Mouse (Mus musculus) olfactory bulb, adult 2 months (tissue): Measurements from ENCODE around the gene Dpep1. TPM values are rescaled to one million over a fixed set of nuclear protein-coding genes. Genes with fewer than 3 reads are reported as not detected.
A peak's percentile ranks its signal among the peaks of the same experiment; 100 is the strongest.

Source experiments
- H3K27ac ChIP-seq: fragments of 200-500 bp; 2 replicates; pipeline ENCODE4 v1.5.1; 2012; ENCODE audit warnings: low read depth, low read length; ENCODE audit not compliant: insufficient read depth
- H3K4me1 ChIP-seq: fragments of 200-500 bp; 2 replicates; pipeline ENCODE4 v1.6.1; 2012; ENCODE audit warnings: low read length; ENCODE audit not compliant: control insufficient read depth, insufficient read depth
- H3K4me3 ChIP-seq: fragments of 200-500 bp; 2 replicates; pipeline ENCODE4 v1.5.1; 2012; ENCODE audit warnings: mild to moderate bottlenecking, low read depth, low read length, moderate library complexity; ENCODE audit not compliant: insufficient read depth
- CTCF ChIP-seq: fragments of 200-500 bp; IDR thresholded peaks from 2 replicates; pipeline ENCODE4 v1.5.1; 2012; ENCODE audit warnings: low read depth, mild to moderate bottlenecking, low read length, moderate library complexity; ENCODE audit not compliant: insufficient read depth
- POLR2A ChIP-seq: fragments of 200-500 bp; IDR thresholded peaks from 2 replicates; pipeline ENCODE4 v1.6.1; 2012; ENCODE audit warnings: mild to moderate bottlenecking, low read depth, low read length, moderate library complexity; ENCODE audit not compliant: insufficient read depth
- WGBS: fragments of 180-500 bp; shearing (Covaris S2); methylation state at CpG from one replicate; pipeline ENCODE4 v1.1.7; 2018; 5-methylcytosine and 5-hydroxymethylcytosine counted together
- polyA plus RNA-seq: library from polyadenylated mRNA; stranded (reverse); fragments of >200 nt; gene quantifications from 2 replicates; pipeline ENCODE4 v1.2.4, GENCODE M21; 2012; ENCODE audit warnings: low replicate concordance; ENCODE audit not compliant: missing spikeins, insufficient read depth, insufficient read length

Gene Dpep1
- polyA plus RNA-seq, 1 experiment, result not detected

DNA sequence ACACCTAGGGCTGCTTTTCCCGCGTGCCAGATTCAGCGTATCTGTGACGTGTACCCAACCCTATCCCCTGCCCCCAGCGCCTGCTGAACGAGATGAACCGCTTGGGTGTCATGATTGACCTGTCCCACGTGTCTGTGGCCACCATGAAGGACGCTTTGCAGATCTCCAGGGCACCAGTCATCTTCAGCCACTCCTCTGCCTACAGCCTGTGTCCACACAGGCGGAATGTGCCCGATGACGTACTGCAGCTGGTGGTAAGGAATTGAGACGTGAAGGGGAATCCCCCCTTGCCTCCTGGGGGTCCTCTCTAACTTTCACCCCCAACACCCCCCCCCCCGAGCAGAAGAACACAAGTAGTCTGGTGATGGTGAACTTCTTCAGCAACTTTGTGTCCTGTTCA is 13.8 kb downstream of the Dpep1 start:
- no peak for TF ChIP-seq POLR2A
- Histone ChIP-seq H3K4me1 (no peaks in the 10 kb centered on the region), H3K27ac (no peak overlapping the region), H3K4me3 (no peak overlapping the region)
- WGBS, result 74% methylated on average over 14 of the region's 14 CpGs

DNA sequence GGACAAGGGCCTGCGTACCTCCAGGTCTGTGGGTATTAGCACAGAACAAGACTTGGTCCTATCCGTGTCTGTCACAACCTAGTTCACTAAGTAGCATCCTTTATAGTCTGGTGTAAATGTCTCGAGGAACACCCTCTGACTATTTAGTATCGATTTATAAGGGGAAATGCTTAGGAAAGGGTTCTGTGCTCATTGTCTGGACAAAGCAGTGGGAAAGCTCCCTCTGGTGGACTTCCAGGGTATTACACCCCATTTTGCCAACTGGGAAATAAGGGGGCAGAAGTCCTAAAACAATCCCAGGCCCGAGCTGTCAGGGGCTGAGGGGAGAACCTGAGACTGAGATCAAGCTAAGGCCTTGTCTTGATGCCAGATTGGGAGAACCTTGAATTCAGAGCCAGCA is 16.2 kb downstream of the Dpep1 start:
- 20% methylated on average over 5 of the region's 5 CpGs for WGBS
- Histone ChIP-seq H3K4me3 (no peak overlapping the region), H3K27ac (no peak overlapping the region), H3K4me1 (no peaks in the 10 kb centered on the region)
- TF ChIP-seq POLR2A (no peak), CTCF (no peak)

DNA sequence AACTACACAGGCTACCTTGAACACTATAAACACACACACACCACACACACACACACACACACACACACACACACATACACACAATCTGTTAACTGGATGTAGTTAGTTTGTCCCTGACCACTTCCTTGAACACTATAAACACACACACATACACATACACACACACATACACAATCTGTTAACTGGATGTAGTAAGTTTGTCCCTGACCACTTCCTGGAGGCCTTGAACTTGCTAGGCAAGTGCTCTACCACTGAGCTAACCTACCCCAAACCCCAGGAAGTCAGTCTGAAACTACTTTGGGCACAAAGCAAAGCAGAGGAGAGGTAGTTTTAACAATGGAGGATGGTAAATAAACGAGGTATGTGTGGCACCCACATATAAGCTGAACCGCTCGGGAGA is 17.5 kb downstream of the Dpep1 start:
- Histone ChIP-seq H3K27ac (no peak overlapping the region), H3K4me3 (no peak overlapping the region), H3K4me1 (no peaks in the 10 kb centered on the region)
- WGBS, result 71% methylated on average over 3 of the region's 3 CpGs
- TF ChIP-seq CTCF (no peak), POLR2A (no peak)

DNA sequence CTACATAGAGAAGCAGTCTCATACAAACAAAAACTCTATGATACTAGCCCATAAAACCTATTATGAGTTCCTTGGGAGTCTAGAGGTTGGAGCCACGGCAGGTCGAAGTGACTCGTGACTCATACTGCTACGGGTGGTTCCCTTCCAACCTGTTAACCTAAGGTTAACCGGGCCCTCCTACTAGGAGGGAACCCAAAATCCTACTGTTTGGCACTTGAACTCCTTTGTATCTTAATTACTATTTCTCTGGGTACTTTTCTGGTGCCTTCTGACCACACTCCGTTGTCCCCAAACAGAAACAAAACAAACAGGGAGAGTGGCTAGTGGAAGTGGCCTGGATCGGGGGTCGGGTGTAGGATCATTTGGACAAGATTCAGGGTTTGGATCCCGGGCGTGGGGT is 25.8 kb downstream of the Dpep1 start:
- H3K4me1 ChIP-seq, result peaks cover 11% of the 10 kb centered on the region
- no peak overlapping the region for H3K27ac ChIP-seq
- WGBS, result 33% methylated on average over 10 of the region's 10 CpGs
- H3K4me3 ChIP-seq, result peak overlapping the region; percentile 71
- TF ChIP-seq POLR2A (no peak), CTCF (no peak)

DNA sequence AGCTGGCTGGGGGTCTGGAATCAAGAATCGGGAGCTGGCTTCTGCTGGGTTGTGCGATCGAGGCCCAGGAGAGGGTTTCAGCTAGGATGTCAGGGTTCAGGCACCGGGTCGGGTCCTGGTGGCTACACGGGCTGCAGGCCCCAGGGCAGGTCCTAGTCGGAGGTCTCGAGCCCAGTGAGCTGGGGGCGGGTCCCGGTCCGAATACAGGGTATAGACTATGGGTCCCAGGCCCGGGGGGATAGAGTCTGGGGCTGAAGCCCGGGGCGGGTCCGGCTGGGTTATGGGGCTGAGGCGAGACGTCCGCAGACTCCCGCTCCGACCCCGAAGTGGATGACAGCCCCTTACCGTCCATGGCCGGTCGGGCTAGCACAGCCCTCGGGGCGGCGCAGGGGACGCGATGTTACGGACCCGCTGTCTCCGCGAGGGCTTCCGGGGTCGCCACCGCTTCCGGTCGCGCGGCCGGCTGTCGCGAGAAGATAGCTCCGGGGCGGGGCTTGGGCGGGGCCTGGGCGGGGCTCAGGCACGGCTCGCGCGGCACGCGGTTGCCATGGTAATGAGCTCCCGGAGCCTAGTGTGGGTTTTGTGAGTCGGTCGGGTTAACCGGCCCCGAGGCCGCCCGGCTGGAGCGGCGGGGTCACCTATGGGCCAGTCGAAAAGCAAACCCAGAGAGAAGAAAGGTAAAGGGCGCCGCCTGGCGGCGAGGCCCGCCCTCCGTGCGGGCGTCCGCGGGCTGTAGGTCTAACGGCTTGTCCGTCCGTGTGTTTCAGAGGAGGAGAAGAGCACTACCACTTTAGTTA is 26.5 kb downstream of the Dpep1 start, which contains the start of the genes Chmp1a and Spata33:
Gene Chmp1a (minus strand): TSS at position 443 of the 797 bp plus-strand sequence.
Gene Spata33 (plus strand): TSS at position 512 of the 797 bp plus-strand sequence.
- under 1% methylated on average over 76 of the region's 76 CpGs for WGBS
- Histone ChIP-seq H3K4me3 (peak within 1 kb of the TSS; percentile 71), H3K27ac (no peak within 1 kb of the TSS; the same call in 1 of the 2 replicates), H3K4me1 (peaks cover 11% of the 10 kb centered on the region)
- peak; percentile 88 for TF ChIP-seq CTCF
- TF ChIP-seq POLR2A, result peak; percentile 90

DNA sequence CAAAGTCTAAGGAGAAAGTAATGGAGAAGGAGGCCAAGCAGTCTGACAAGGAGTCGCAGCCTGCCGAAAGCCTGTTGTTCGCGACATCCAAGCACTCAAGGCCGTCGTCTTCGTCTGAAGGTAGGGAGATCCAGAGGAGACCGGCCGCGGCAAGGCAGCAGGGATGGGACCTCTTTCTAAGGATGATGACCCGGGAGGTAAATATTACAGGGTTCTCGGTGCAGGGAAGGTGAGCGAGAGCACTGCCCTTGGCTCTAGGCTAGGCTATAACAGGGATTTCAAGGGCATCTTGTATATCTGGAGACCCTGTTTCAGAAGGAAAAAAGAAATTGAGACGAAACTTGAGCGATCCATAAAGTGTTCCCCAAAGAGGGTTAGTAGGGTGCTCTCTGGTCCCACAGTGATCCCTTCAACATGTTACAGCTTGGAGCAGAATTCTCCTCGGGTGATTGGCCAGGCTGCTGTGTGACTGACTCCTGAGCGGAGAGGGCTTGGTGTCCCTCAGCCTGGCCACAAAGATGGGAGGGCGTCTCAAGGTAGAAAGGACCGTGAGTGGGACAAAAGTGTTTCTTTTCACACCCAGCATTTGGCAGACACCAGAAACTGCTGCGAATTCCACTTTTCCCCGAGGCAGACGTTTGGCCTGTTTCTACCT is 27.2 kb downstream of the Dpep1 start:
- WGBS, result 10% methylated on average over 22 of the region's 22 CpGs
- H3K4me3 ChIP-seq, result peak overlapping the region; percentile 71
- no peak overlapping the region; the same call in 1 of the 2 replicates for H3K27ac ChIP-seq

DNA sequence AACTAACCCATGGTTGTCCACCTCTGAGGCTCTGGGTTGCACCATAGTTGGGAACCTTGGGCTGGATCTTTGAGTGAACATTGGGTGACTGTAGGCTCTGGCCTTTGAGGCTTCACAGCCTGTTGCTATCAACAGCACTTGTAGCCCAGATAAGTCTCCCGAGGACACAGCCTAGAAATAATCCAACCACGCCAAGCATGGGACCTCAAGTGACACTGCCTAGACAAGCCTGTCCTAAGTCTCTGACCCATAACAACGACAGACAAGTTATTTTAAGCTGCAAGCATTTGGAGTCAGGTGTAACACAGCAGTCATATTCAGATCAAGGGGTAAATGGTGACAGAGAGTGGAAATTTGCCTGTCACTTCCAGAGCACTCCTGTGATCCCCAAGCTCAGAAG is 29.4 kb downstream of the Dpep1 start:
- Histone ChIP-seq H3K4me1 (peaks cover 9% of the 10 kb centered on the region), H3K27ac (no peak overlapping the region), H3K4me3 (no peak overlapping the region)
- 87% methylated on average over 3 of the region's 3 CpGs for WGBS
- no peak for TF ChIP-seq POLR2A

More for the DNA sequence above, 27.2 kb downstream of the Dpep1 start:
- H3K4me1 ChIP-seq, result peaks cover 11% of the 10 kb centered on the region
- TF ChIP-seq POLR2A (no peak), CTCF (no peak; the same call in 1 of the 2 replicates)

DNA sequence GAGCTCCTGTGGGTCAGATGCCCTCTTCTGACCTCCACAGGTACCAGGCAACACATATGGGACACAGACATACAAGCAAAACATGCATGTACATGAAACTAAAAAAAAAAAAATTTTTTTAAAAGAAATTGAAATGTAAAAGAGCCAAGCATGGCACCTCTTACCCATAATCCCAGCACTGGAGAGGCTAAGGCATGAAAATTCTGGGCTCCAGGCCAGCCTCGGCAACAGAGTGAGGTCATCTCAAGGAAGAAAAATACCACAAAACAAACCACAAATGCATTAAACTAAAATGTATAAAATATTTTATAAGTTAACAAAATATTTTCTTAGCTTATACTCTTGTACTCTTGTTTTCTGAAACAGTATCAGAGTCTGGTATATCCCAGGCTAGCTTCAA is 34.9 kb downstream of the Dpep1 start:
- H3K4me1 ChIP-seq, result peaks cover 3% of the 10 kb centered on the region; the same call in 1 of the 2 replicates
- WGBS, result 33% methylated on average over 1 of the region's 1 CpGs
- no peak for TF ChIP-seq POLR2A
- TF ChIP-seq CTCF, result no peak
- no peak overlapping the region for H3K27ac ChIP-seq
- no peak overlapping the region for H3K4me3 ChIP-seq

DNA sequence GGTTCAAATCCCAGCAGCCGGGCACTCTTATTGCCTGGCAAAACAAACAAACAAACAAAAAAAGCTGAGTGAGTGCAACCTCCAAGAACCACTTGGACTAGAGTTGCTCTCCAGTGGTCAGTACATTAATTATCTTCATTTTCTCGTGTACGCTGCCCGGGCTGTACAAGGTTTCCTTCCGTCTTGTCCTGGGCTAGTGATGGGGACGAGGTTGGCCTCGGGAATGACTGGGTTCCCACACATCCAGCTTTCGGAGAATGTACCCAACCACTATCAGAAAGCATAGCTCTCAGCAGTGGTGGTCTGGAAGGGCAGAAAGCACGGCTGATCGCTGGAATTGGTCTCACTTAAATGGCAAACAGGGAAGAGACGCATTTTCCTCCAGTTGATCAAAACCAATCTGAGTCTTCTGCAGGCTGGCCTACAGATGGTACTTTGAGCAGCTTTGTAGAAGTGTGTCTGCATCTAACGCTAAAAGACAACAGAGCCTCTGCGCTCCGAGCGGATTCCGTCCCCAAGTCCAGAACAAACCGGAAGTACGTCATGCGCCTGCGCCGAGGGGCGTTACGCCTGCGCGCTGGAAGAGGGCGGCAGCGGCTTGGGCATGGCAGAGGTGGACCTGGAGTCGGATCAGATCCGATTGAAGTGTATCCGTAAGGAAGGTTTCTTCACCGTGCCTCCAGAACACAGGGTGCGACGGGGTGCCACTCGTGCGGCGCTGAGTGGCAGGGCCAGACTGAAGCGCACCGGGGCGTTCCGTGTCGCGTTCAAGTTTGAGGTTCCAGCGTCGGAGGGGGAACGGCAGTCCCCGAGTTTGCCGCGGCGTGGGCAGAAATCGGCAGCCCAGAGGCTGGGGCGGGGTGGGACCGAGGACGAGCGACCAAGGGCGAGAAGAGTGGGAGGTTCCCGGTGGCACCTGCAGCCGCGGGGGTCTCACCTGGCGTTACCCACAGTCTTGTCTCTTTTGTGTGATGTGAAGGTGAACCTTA is 38.5 kb downstream of the Dpep1 start, which contains the start of gene Cdk10:
Gene Cdk10 (plus strand): TSS at position 565 of the 989 bp plus-strand sequence.
- peak within 1 kb of the TSS; percentile 65 for H3K4me3 ChIP-seq
- 2% methylated on average over 59 of the region's 59 CpGs for WGBS
- TF ChIP-seq POLR2A (peak; percentile 95), CTCF (no peak)

More for the DNA sequence above, 38.5 kb downstream of the Dpep1 start, which contains the start of gene Cdk10:
- H3K27ac ChIP-seq, result peak within 1 kb of the TSS; percentile 82
- H3K4me1 ChIP-seq, result peaks cover 3% of the 10 kb centered on the region; the same call in 1 of the 2 replicates
